Mouse (Mus musculus): ENCODE measurements around the gene 4933416C03Rik. TPM values are rescaled to one million over a fixed set of nuclear protein-coding genes. Genes with fewer than 3 reads are reported as not detected.

4933416C03Rik gene
- not detected in 2 replicates for polyA plus RNA-seq (2015; fragmentation: Nextera tagmentation; extraction: Ambion mirVana)

GRCm38 (mm10) chr10:116113867-116114474 is at the start of gene 4933416C03Rik:
Gene 4933416C03Rik, minus strand, starts transcription at chr10:116113917.
- DNase-seq (no peak), ATAC-seq (ENCODE audit: low read depth) (no peak)
- H3K4me1 ChIP-seq (replicated peaks): no peaks in the 10 kb centered on the region

GRCm38 (mm10) chr10:116162338-116162737 is 48.6 kb upstream of the 4933416C03Rik start:
- H3K27me3 ChIP-seq: no peaks in the 10 kb centered on the region

More at GRCm38 (mm10) chr10:116113867-116114474, at the start of gene 4933416C03Rik:
- no peak within 1 kb of the TSS for H3K27ac ChIP-seq
- H3K4me2 ChIP-seq: no peak within 1 kb of the TSS
- H3K27me3 ChIP-seq: no peaks in the 10 kb centered on the region
- H3K36me3 ChIP-seq: no peaks in the 10 kb centered on the region
- 0 out of 2 replicates have a peak, but pooled peaks cover 5% of the 10 kb centered on the region for H3K9me3 ChIP-seq (replicated peaks)
- WGBS (ENCODE audit: insufficient replicate concordance): 89% methylated on average over 39 of the region's 39 CpGs
- H3K9ac ChIP-seq: no peak within 1 kb of the TSS
- no peak within 1 kb of the TSS for H3K4me3 ChIP-seq (replicated peaks)

GRCm38 (mm10) chr10:116156699-116157098 is 43.0 kb upstream of the 4933416C03Rik start:
- no peak overlapping the region for H3K27ac ChIP-seq

More at GRCm38 (mm10) chr10:116162338-116162737, 48.6 kb upstream of the 4933416C03Rik start:
- Histone ChIP-seq H3K4me1 (replicated peaks) (no peaks in the 10 kb centered on the region), H3K27ac (no peak overlapping the region), H3K4me3 (replicated peaks) (no peak overlapping the region), H3K9ac (no peak overlapping the region), H3K4me2 (no peak overlapping the region), H3K36me3 (no peaks in the 10 kb centered on the region), H3K9me3 (replicated peaks) (no peaks in the 10 kb centered on the region)
- ATAC-seq (ENCODE audit: low read depth) (no peak), DNase-seq (no peak)
- 51% methylated on average over 12 of the region's 12 CpGs for WGBS (ENCODE audit: insufficient replicate concordance)

GRCm38 (mm10) chr10:116154707-116155106 is 41.0 kb upstream of the 4933416C03Rik start:
- H3K4me2 ChIP-seq: no peak overlapping the region
- WGBS (ENCODE audit: insufficient replicate concordance): 66% methylated on average over 5 of the region's 5 CpGs
- H3K27ac ChIP-seq: no peak overlapping the region
- H3K4me1 ChIP-seq (replicated peaks): no peaks in the 10 kb centered on the region
- no peaks in the 10 kb centered on the region for H3K36me3 ChIP-seq
- no peaks in the 10 kb centered on the region for H3K27me3 ChIP-seq
- DNase-seq (no peak), ATAC-seq (ENCODE audit: low read depth) (no peak)
- H3K9ac ChIP-seq: no peak overlapping the region
- H3K9me3 ChIP-seq (replicated peaks): no peaks in the 10 kb centered on the region
- H3K4me3 ChIP-seq (replicated peaks): no peak overlapping the region

More at GRCm38 (mm10) chr10:116156699-116157098, 43.0 kb upstream of the 4933416C03Rik start:
- no peaks in the 10 kb centered on the region for H3K36me3 ChIP-seq
- no peak for DNase-seq
- no peaks in the 10 kb centered on the region for H3K27me3 ChIP-seq
- H3K4me2 ChIP-seq: no peak overlapping the region
- ATAC-seq (ENCODE audit: low read depth): no peak
- H3K4me1 ChIP-seq (replicated peaks): no peaks in the 10 kb centered on the region
- 13% methylated on average over 1 of the region's 1 CpGs for WGBS (ENCODE audit: insufficient replicate concordance)
- no peak overlapping the region for H3K4me3 ChIP-seq (replicated peaks)
- H3K9me3 ChIP-seq (replicated peaks): no peaks in the 10 kb centered on the region
- H3K9ac ChIP-seq: no peak overlapping the region

GRCm38 (mm10) chr10:116146091-116146490 is 32.4 kb upstream of the 4933416C03Rik start:
- no peak overlapping the region for H3K9ac ChIP-seq
- no peaks in the 10 kb centered on the region for H3K9me3 ChIP-seq (replicated peaks)
- DNase-seq (no peak), ATAC-seq (ENCODE audit: low read depth) (no peak)
- WGBS (ENCODE audit: insufficient replicate concordance): 75% methylated on average over 9 of the region's 9 CpGs
- H3K4me1 ChIP-seq (replicated peaks): no peaks in the 10 kb centered on the region
- no peak overlapping the region for H3K4me2 ChIP-seq
- no peak overlapping the region for H3K27ac ChIP-seq
- no peaks in the 10 kb centered on the region for H3K27me3 ChIP-seq
- H3K4me3 ChIP-seq (replicated peaks): no peak overlapping the region
- no peaks in the 10 kb centered on the region for H3K36me3 ChIP-seq

GRCm38 (mm10) chr10:116143684-116144083 is 30.0 kb upstream of the 4933416C03Rik start:
- no peak overlapping the region for H3K9ac ChIP-seq
- no peaks in the 10 kb centered on the region for H3K9me3 ChIP-seq (replicated peaks)
- H3K4me3 ChIP-seq (replicated peaks): no peak overlapping the region
- DNase-seq: no peak
- ATAC-seq (ENCODE audit: low read depth): no peak
- no peak overlapping the region for H3K4me2 ChIP-seq
- 74% methylated on average over 10 of the region's 10 CpGs for WGBS (ENCODE audit: insufficient replicate concordance)
- no peaks in the 10 kb centered on the region for H3K27me3 ChIP-seq
- H3K36me3 ChIP-seq: no peaks in the 10 kb centered on the region
- H3K27ac ChIP-seq: no peak overlapping the region
- no peaks in the 10 kb centered on the region for H3K4me1 ChIP-seq (replicated peaks)

- no peaks in the 10 kb centered on the region for H3K9me3 ChIP-seq (replicated peaks)
- no peaks in the 10 kb centered on the region for H3K27me3 ChIP-seq
- no peak for DNase-seq
- 76% methylated on average over 8 of the region's 8 CpGs for WGBS (ENCODE audit: insufficient replicate concordance)
- H3K36me3 ChIP-seq: no peaks in the 10 kb centered on the region
- H3K4me2 ChIP-seq: no peak overlapping the region
- no peak overlapping the region for H3K27ac ChIP-seq
- H3K9ac ChIP-seq: no peak overlapping the region
- no peaks in the 10 kb centered on the region for H3K4me1 ChIP-seq (replicated peaks)
- ATAC-seq (ENCODE audit: low read depth): no peak
- H3K4me3 ChIP-seq (replicated peaks): no peak overlapping the region
Measured at GRCm38 (mm10) chr10:116140226-116140625, 26.5 kb upstream of the 4933416C03Rik start.

- Histone ChIP-seq H3K4me1 (replicated peaks) (no peaks in the 10 kb centered on the region), H3K4me3 (replicated peaks) (no peak overlapping the region), H3K27ac (no peak overlapping the region), H3K36me3 (no peaks in the 10 kb centered on the region), H3K9me3 (replicated peaks) (no peaks in the 10 kb centered on the region), H3K9ac (no peak overlapping the region), H3K27me3 (no peaks in the 10 kb centered on the region), H3K4me2 (no peak overlapping the region)
- 50% methylated on average over 2 of the region's 2 CpGs for WGBS (ENCODE audit: insufficient replicate concordance)
- ATAC-seq (ENCODE audit: low read depth) (no peak), DNase-seq (no peak)
Measured at GRCm38 (mm10) chr10:116135187-116135586, 21.5 kb upstream of the 4933416C03Rik start.

GRCm38 (mm10) chr10:116132233-116132632 is 18.5 kb upstream of the 4933416C03Rik start:
- H3K27me3 ChIP-seq: no peaks in the 10 kb centered on the region
- H3K4me3 ChIP-seq (replicated peaks): no peak overlapping the region
- no peaks in the 10 kb centered on the region for H3K4me1 ChIP-seq (replicated peaks)
- DNase-seq (no peak), ATAC-seq (ENCODE audit: low read depth) (no peak)
- no peak overlapping the region for H3K27ac ChIP-seq
- no peaks in the 10 kb centered on the region for H3K36me3 ChIP-seq
- 65% methylated on average over 4 of the region's 4 CpGs for WGBS (ENCODE audit: insufficient replicate concordance)
- no peak overlapping the region for H3K4me2 ChIP-seq
- H3K9me3 ChIP-seq (replicated peaks): no peaks in the 10 kb centered on the region
- no peak overlapping the region for H3K9ac ChIP-seq

GRCm38 (mm10) chr10:116131223-116131622 is 17.5 kb upstream of the 4933416C03Rik start:
- 30% methylated on average over 4 of the region's 4 CpGs for WGBS (ENCODE audit: insufficient replicate concordance)
- DNase-seq (no peak), ATAC-seq (ENCODE audit: low read depth) (no peak)
- no peaks in the 10 kb centered on the region for H3K27me3 ChIP-seq
- no peaks in the 10 kb centered on the region for H3K36me3 ChIP-seq
- H3K4me1 ChIP-seq (replicated peaks): no peaks in the 10 kb centered on the region
- no peak overlapping the region for H3K4me3 ChIP-seq (replicated peaks)
- no peak overlapping the region for H3K9ac ChIP-seq
- H3K4me2 ChIP-seq: no peak overlapping the region
- H3K27ac ChIP-seq: no peak overlapping the region
- no peaks in the 10 kb centered on the region for H3K9me3 ChIP-seq (replicated peaks)

GRCm38 (mm10) chr10:116130401-116130800 is 16.7 kb upstream of the 4933416C03Rik start:
- no peak overlapping the region for H3K9ac ChIP-seq
- H3K4me1 ChIP-seq (replicated peaks): no peaks in the 10 kb centered on the region; the same call in 1 of the 2 replicates
- H3K36me3 ChIP-seq: no peaks in the 10 kb centered on the region
- H3K9me3 ChIP-seq (replicated peaks): no peaks in the 10 kb centered on the region
- ATAC-seq (ENCODE audit: low read depth) (no peak), DNase-seq (no peak)
- H3K27me3 ChIP-seq: no peaks in the 10 kb centered on the region
- 56% methylated on average over 3 of the region's 3 CpGs for WGBS (ENCODE audit: insufficient replicate concordance)
- no peak overlapping the region for H3K27ac ChIP-seq
- H3K4me3 ChIP-seq (replicated peaks): no peak overlapping the region
- no peak overlapping the region for H3K4me2 ChIP-seq

GRCm38 (mm10) chr10:116125364-116125763 is 11.6 kb upstream of the 4933416C03Rik start:
- no peak overlapping the region for H3K4me3 ChIP-seq (replicated peaks)
- H3K9me3 ChIP-seq (replicated peaks): no peaks in the 10 kb centered on the region
- H3K4me2 ChIP-seq: no peak overlapping the region
- no peaks in the 10 kb centered on the region; the same call in 1 of the 2 replicates for H3K4me1 ChIP-seq (replicated peaks)
- ATAC-seq (ENCODE audit: low read depth) (no peak), DNase-seq (no peak)
- no peak overlapping the region for H3K9ac ChIP-seq
- H3K27ac ChIP-seq: no peak overlapping the region
- H3K27me3 ChIP-seq: no peaks in the 10 kb centered on the region
- no peaks in the 10 kb centered on the region for H3K36me3 ChIP-seq
- 53% methylated on average over 5 of the region's 5 CpGs for WGBS (ENCODE audit: insufficient replicate concordance)
